ENCODE assay signal across 8 mouse cellular contexts in the genomic region with DNA sequence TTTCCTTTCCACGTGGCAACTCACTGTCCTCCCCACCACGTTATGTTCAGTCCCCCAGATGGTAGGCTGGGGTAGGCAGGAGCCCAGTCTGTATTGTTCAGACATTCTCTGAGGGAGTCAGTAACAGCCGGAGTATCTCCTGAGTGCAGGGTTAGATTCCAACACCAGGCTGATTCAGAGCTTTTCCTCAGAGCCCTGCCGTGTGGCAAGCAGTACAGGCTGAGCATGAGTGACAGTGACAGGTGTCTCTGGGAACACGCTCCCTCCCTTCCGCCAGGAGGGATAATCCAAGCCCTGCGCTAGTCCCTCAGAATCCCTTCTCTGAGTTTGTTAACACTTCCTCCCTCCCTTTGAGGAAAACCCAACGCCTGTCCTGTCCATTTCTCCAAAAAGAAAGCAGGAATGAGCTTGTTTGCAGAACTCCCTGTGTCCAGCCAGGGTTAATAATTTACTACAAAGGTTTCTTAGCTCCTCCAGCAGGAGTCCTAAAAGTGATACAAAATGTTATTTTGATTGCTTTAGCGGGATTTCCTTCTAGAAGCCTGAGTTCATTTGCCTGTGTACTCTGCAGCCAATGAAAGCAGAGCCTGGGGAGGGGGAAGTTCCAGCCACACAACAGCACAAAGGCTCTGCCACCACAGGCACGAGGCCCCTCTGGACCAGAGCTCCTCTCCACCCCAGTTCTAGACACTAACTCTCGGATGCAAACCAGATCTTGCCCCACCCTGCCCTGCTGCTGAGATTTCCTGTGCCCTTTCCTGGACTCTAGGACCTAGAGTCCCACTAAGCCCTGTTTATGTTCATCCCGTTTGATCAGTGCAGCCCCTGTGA.
DNase-seq lines count a peak whose midpoint lies in the region; ATAC-seq lines count a peak whose summit lies in the region.

No protein-coding gene starts in this region.

- H3K27ac ChIP-seq in limb, embryonic 12.5 days, result no peak overlapping the region
- H3K27ac ChIP-seq in limb, embryonic 10.5 days, result no peak overlapping the region

- peaks cover 2% of the 10 kb centered on the region; the same call in 1 of the 2 replicates for H3K4me1 ChIP-seq in limb, embryonic 12.5 days (replicated peaks)
- peaks cover 9% of the 10 kb centered on the region for H3K4me1 ChIP-seq in limb, embryonic 10.5 days

- peak; percentile 59 for ATAC-seq in limb, embryonic 12.5 days (ENCODE audit: insufficient number of reproducible peaks, insufficient read depth, low FRiP score, low TSS enrichment, low read depth)

- intact Hi-C loops in left cerebral cortex, postnatal 36 days (cut with DNase I), result no loop called here

- H3K4me2 ChIP-seq in limb, embryonic 12.5 days, result 0 out of 2 replicates have a peak overlapping the region, but pooled peaks have one; percentile 15

- no peak overlapping the region for H3K9ac ChIP-seq in limb, embryonic 12.5 days (replicated peaks)

- H3K36me3 ChIP-seq in limb, embryonic 12.5 days, result no peaks in the 10 kb centered on the region
- H3K36me3 ChIP-seq in limb, embryonic 10.5 days, result no peaks in the 10 kb centered on the region

- no peak overlapping the region for H3K4me3 ChIP-seq in limb, embryonic 12.5 days (replicated peaks)
- H3K4me3 ChIP-seq in limb, embryonic 10.5 days, result no peak overlapping the region

- H3K9me3 ChIP-seq in limb, embryonic 12.5 days, result no peaks in the 10 kb centered on the region
- H3K9me3 ChIP-seq in limb, embryonic 10.5 days (replicated peaks), result no peaks in the 10 kb centered on the region

- H3K27me3 ChIP-seq in limb, embryonic 12.5 days, result peaks cover 21% of the 10 kb centered on the region
- H3K27me3 ChIP-seq in limb, embryonic 10.5 days (ENCODE audit: low read depth, poor library complexity, severe bottlenecking), result peaks cover 29% of the 10 kb centered on the region

- DNase-seq in cerebellum, postnatal 10 days, result peak; percentile 17 to 28
- no peak for DNase-seq in cerebellum, adult 18-20 months
- DNase-seq in limb, embryonic 10.5 days (ENCODE audit: low spot score), result no peak
- DNase-seq in kidney, adult 9 months, result peak; percentile 38
- DNase-seq in retina, adult 2 months (ENCODE audit: low read depth, low spot score), result peak; percentile 57
- DNase-seq in left cerebral cortex, postnatal 36 days (ENCODE audit: low spot score in 2 of 2), result no peak
- no peak for DNase-seq in neural tube, embryonic 10.5 days (ENCODE audit: extremely low spot score, low spot score)

- 28% methylated on average over 12 of the region's 12 CpGs for WGBS in limb, embryonic 12.5 days
- WGBS in limb, embryonic 10.5 days, result 38% methylated on average over 12 of the region's 12 CpGs

Comparison
In these comparisons a context has a peak if more than half of its experiments do, and no peak if none do; other contexts are left out.
1. DNase-seq: peak in cerebellum, postnatal 10 days (2 of 2), kidney, adult 9 months (single experiment) and retina, adult 2 months (single experiment); none in cerebellum, adult 18-20 months (0 of 2), limb, embryonic 10.5 days (single experiment), left cerebral cortex, postnatal 36 days (0 of 2) and neural tube, embryonic 10.5 days (single experiment).